Mouse (Mus musculus) kidney, embryonic 15.5 days (tissue): ENCODE results near the gene Rptor. TPM values are rescaled to one million over a fixed set of nuclear protein-coding genes. Genes with fewer than 3 reads are reported as not detected.

Experiments
- ATAC-seq: fragments of 200-750 bp; cut with Nextera tagmentation; replicated peaks from 2 replicates; pipeline ENCODE4 v1.8.0; 2017; ENCODE audit warnings: moderate TSS enrichment; ENCODE audit not compliant: low FRiP score
- H3K27ac ChIP-seq: fragments of 300-500 bp; sonication (generic); 2 replicates; pipeline ENCODE4 v1.5.1; 2015; ENCODE audit warnings: mild to moderate bottlenecking, inconsistent platforms
- H3K27me3 ChIP-seq: fragments of 300-500 bp; sonication (generic); 2 replicates; pipeline ENCODE4 v1.6.1; 2015; ENCODE audit warnings: inconsistent platforms
- H3K36me3 ChIP-seq: fragments of 300-500 bp; sonication (generic); 2 replicates; pipeline ENCODE4 v1.6.1; 2015; ENCODE audit warnings: inconsistent platforms
- H3K4me1 ChIP-seq: fragments of 300-500 bp; sonication (generic); 2 replicates; pipeline ENCODE4 v1.6.1; 2015; ENCODE audit warnings: inconsistent platforms
- H3K4me2 ChIP-seq: fragments of 300-500 bp; sonication (generic); 2 replicates; pipeline ENCODE4 v1.6.1; 2015; ENCODE audit warnings: moderate library complexity, mild to moderate bottlenecking, inconsistent platforms
- H3K4me3 ChIP-seq: fragments of 300-500 bp; sonication (generic); replicated peaks from 2 replicates; pipeline ENCODE4 v1.5.1; 2015; ENCODE audit warnings: mild to moderate bottlenecking, inconsistent platforms
- H3K9ac ChIP-seq: fragments of 300-500 bp; sonication (generic); 2 replicates; pipeline ENCODE4 v1.6.1; 2015; ENCODE audit warnings: mild to moderate bottlenecking, inconsistent platforms
- H3K9me3 ChIP-seq: fragments of 300-500 bp; sonication (generic); replicated peaks from 2 replicates; pipeline ENCODE4 v1.6.1; 2016; ENCODE audit warnings: inconsistent platforms
- WGBS: fragments of 180-500 bp; shearing (Covaris S2); methylation state at CpG from one replicate; pipeline ENCODE4 v1.1.7; 2015; ENCODE audit warnings: mixed read lengths; 5-methylcytosine and 5-hydroxymethylcytosine counted together
- polyA plus RNA-seq: library from polyadenylated mRNA; unstranded; fragments of >200 nt; fragmentation: Nextera tagmentation; extraction: Ambion mirVana; gene quantifications from 2 replicates; pipeline ENCODE4 v1.2.1, GENCODE M21; 2015

Gene Rptor
- polyA plus RNA-seq, 1 experiment from 2014 or later = 13.1 TPM

DNA sequence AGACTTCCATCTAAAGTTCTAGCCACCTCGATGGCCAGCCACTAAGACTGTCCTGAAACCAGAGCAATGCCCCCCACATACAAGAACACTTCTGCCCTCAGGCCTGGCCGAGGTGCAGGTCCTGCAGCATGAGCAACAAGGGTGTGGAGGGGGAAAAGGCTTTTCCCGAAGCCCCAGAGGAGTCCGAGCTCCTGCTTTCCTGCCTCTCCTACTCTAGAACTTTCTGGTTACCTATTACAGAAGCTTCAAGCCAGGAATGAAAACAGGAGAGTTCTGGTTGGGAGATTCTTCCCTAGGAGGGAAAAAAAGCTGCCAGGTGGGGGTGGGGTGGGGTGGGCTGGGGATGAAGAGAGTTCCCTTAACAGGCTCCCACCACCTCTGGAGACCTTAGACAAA is 337.0 kb downstream of the Rptor start:
- Histone ChIP-seq H3K36me3 (no peaks in the 10 kb centered on the region), H3K27me3 (no peaks in the 10 kb centered on the region), H3K27ac (peak overlapping the region; percentile 87), H3K4me3 (no peak overlapping the region), H3K9ac (no peak overlapping the region), H3K9me3 (no peaks in the 10 kb centered on the region), H3K4me1 (peaks cover 84% of the 10 kb centered on the region), H3K4me2 (peak overlapping the region; percentile 35)
- no peak for ATAC-seq
- 51% methylated on average over 4 of the region's 4 CpGs for WGBS

- Histone ChIP-seq H3K4me3 (no peak overlapping the region), H3K4me1 (peaks cover 88% of the 10 kb centered on the region), H3K9me3 (no peaks in the 10 kb centered on the region), H3K27ac (peak overlapping the region; percentile 87), H3K27me3 (no peaks in the 10 kb centered on the region), H3K4me2 (peak overlapping the region; percentile 13), H3K9ac (no peak overlapping the region), H3K36me3 (no peaks in the 10 kb centered on the region)
- ATAC-seq = no peak
- WGBS = 31% methylated on average over 11 of the region's 11 CpGs
Measured at GRCm38 (mm10) chr11:119940142-119940541, 337.4 kb downstream of the Rptor start.

GRCm38 (mm10) chr11:119941794-119942193 is 339.1 kb downstream of the Rptor start:
- no peak for ATAC-seq
- H3K4me2 ChIP-seq = peak overlapping the region; percentile 84
- 8% methylated on average over 8 of the region's 8 CpGs for WGBS
- H3K27ac ChIP-seq = peak overlapping the region; percentile 94
- peak overlapping the region; percentile 82 for H3K4me3 ChIP-seq
- peaks cover 83% of the 10 kb centered on the region for H3K4me1 ChIP-seq
- H3K9me3 ChIP-seq = no peaks in the 10 kb centered on the region
- H3K9ac ChIP-seq = peak overlapping the region; percentile 56
- H3K27me3 ChIP-seq = no peaks in the 10 kb centered on the region
- no peaks in the 10 kb centered on the region for H3K36me3 ChIP-seq

DNA sequence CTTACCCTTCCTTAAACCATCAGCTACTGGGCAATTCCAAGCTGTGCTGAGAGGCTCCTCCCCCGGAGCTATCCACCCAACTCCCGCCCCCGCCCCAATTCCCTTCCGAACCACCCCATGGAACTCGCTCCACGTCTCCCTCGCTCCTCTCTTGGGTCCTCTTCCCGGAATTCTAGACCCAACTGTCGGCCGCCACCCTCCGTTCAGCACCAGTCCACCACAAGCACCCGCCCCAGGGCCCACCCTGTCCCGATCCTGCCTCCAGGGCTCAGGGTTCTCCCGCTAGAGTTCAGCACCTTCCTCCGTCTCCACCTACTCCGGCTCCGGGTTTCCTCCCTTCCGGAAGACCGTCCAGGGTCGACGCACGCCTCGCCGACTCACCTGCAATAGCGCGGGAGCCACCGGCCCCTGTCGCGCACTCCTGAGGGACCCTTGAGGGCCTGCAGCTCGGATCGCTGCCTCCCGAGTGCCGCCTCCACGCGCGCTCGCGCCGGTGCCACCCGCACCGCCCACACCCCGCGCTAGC is 339.6 kb downstream of the Rptor start:
- no peaks in the 10 kb centered on the region for H3K9me3 ChIP-seq
- peak overlapping the region; percentile 84 for H3K4me2 ChIP-seq
- H3K9ac ChIP-seq = peak overlapping the region; percentile 56
- peaks cover 78% of the 10 kb centered on the region for H3K4me1 ChIP-seq
- no peaks in the 10 kb centered on the region for H3K36me3 ChIP-seq
- ATAC-seq = peak; percentile 62
- H3K4me3 ChIP-seq = peak overlapping the region; percentile 82
- H3K27ac ChIP-seq = peak overlapping the region; percentile 94
- H3K27me3 ChIP-seq = no peaks in the 10 kb centered on the region
- WGBS = under 1% methylated on average over 43 of the region's 43 CpGs

DNA sequence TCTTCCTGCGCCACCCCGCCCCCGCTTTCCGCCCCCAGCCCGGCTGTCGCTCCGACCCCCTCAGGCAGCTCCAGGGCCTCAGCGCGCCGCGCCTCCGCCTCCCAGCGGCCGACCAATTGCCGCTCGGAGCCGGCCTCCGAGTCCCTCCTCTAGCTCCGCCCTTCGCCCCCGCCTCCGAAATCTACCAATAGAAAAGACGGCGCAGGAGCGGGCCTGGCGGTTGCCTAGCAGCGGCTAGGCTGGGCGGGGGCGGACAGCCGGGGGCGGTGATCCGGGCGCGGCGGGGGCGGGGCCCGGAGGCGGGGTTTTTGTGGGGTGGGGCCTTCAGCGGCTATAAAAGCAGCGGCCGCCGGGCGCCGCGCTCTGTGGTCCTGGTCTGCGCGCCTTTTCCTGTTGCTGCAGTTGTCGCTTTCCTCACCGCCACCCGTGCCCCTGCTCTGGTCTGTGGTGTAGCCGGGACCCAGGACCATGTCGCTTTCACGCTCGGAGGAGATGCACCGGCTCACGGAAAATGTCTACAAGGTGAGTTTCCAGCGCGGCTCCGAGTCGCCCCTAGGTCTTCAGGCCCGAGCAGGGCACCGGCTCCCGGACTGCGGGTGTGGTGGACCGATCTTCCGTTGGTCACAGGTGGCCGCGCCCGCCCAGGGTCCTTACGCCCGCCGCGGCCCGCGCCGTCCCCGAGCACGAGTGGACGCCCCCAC is 340.2 kb downstream of the Rptor start, which contains the start of gene Baiap2:
Baiap2 (plus strand) TSS at position 37 of the 701 bp plus-strand sequence.
- Histone ChIP-seq H3K36me3 (no peaks in the 10 kb centered on the region), H3K27ac (peak within 1 kb of the TSS; percentile 94), H3K9me3 (no peaks in the 10 kb centered on the region), H3K9ac (peak within 1 kb of the TSS; percentile 69), H3K27me3 (no peaks in the 10 kb centered on the region), H3K4me2 (peak within 1 kb of the TSS; percentile 86), H3K4me1 (peaks cover 78% of the 10 kb centered on the region), H3K4me3 (peak within 1 kb of the TSS; percentile 82)
- WGBS = under 1% methylated on average over 73 of the region's 79 CpGs
- ATAC-seq = peak; percentile 92

- H3K4me1 ChIP-seq = peaks cover 77% of the 10 kb centered on the region
- H3K27me3 ChIP-seq = no peaks in the 10 kb centered on the region
- 2% methylated on average over 32 of the region's 32 CpGs for WGBS
- peak overlapping the region; percentile 86 for H3K4me2 ChIP-seq
- H3K27ac ChIP-seq = peak overlapping the region; percentile 75
- peak; percentile 35 for ATAC-seq
- H3K4me3 ChIP-seq = peak overlapping the region; percentile 82
- no peaks in the 10 kb centered on the region for H3K9me3 ChIP-seq
- H3K36me3 ChIP-seq = no peaks in the 10 kb centered on the region
- H3K9ac ChIP-seq = peak overlapping the region; percentile 69
Measured at GRCm38 (mm10) chr11:119943428-119943988, 340.8 kb downstream of the Rptor start.

DNA sequence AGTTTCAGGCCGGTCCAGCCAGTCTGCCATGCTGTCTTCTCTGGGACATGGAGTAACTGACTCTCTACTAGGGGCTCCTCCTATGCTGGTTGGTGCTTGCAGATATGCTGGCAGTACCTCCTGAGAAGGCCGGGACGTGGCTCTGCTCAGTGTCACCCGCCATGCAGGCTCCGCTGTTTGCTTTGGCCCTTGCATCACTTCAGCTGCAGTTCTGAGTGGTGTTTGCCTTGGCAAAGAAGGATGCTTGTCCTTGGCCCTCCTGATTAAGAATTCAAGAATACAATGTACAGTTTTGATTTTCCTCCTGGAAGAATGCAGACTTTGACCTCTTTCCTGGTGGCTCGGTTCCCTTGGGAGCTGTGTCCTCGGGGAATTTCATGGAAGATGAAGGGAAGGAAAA is 342.6 kb downstream of the Rptor start:
- Histone ChIP-seq H3K27me3 (no peaks in the 10 kb centered on the region), H3K27ac (0 out of 2 replicates have a peak overlapping the region, but pooled peaks have one; percentile 27), H3K4me2 (0 out of 2 replicates have a peak overlapping the region, but pooled peaks have one; percentile 86), H3K9me3 (no peaks in the 10 kb centered on the region), H3K4me1 (peaks cover 59% of the 10 kb centered on the region), H3K9ac (no peak overlapping the region), H3K36me3 (no peaks in the 10 kb centered on the region), H3K4me3 (no peak overlapping the region)
- ATAC-seq = no peak
- WGBS = 73% methylated on average over 7 of the region's 7 CpGs

DNA sequence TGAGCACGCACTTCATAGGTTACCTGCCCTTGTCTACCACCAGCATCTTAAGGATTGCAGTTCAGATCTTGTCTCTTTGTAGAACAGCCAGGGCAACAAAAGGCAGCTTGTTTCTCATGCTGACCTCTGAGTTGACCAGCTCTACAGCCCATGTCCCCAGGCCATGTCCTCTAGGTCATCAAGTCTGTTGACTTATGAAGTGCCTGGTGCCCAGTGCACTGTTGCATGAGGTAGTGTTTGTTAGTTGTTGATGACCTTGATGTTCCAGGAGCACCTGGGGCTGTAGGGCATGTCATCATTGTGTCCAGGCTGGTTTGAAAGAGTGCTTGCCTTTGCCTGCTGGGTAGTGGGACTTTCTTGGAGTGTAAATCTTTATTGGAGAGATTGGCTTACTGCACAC is 344.7 kb downstream of the Rptor start:
- Histone ChIP-seq H3K9me3 (no peaks in the 10 kb centered on the region), H3K4me1 (peaks cover 53% of the 10 kb centered on the region), H3K4me3 (no peak overlapping the region), H3K4me2 (no peak overlapping the region), H3K27ac (no peak overlapping the region), H3K27me3 (no peaks in the 10 kb centered on the region), H3K9ac (no peak overlapping the region), H3K36me3 (no peaks in the 10 kb centered on the region)
- no peak for ATAC-seq
- WGBS = 100% methylated on average over 1 of the region's 1 CpGs

DNA sequence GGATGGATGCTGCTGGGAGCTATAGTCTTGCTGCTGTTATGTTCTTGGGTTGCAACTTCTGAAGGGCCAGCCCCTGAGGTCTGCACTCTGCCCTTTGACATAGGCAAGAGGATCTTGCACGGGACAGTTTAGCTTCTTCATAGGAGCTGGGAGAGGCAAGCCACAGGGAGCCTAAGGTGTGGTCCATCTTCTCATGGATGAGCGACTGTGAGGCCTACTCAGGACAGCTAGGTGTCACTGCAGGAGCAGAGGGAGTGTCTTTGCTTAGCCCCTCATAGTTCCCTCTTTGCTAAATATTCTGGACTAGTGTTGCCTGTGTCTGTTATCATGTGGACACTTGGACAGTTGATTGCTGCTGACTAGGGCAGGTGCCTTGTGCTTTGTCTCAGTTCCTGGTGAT is 345.2 kb downstream of the Rptor start:
- H3K36me3 ChIP-seq = no peaks in the 10 kb centered on the region
- H3K4me2 ChIP-seq = no peak overlapping the region
- no peak overlapping the region for H3K9ac ChIP-seq
- no peak overlapping the region for H3K27ac ChIP-seq
- no peaks in the 10 kb centered on the region for H3K9me3 ChIP-seq
- 38% methylated on average over 2 of the region's 2 CpGs for WGBS
- no peak for ATAC-seq
- peaks cover 58% of the 10 kb centered on the region for H3K4me1 ChIP-seq
- H3K27me3 ChIP-seq = no peaks in the 10 kb centered on the region
- H3K4me3 ChIP-seq = no peak overlapping the region

DNA sequence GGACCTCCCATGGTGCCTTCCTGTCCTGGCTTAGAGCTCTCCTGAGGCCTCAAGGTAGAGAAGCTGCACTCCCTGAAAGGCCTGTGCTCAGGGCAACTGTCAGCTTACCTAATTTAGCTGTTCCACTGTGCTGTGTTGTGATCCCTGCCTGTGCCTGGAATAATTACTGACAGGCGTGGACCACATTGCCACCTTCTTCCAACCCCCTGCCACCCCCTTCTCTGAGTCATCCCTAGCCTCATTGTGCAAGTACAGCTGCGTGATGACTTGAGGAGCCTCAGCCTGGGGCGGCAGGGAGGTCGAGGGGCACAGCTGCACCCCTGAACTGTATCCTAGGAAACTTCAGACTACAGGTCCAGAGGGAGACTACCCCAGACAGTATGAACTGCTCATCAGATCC is 345.6 kb downstream of the Rptor start:
- H3K36me3 ChIP-seq = no peaks in the 10 kb centered on the region
- H3K27me3 ChIP-seq = no peaks in the 10 kb centered on the region
- H3K9ac ChIP-seq = no peak overlapping the region
- ATAC-seq = no peak
- no peak overlapping the region for H3K4me2 ChIP-seq
- WGBS = 69% methylated on average over 4 of the region's 4 CpGs
- H3K4me3 ChIP-seq = no peak overlapping the region
- H3K4me1 ChIP-seq = peaks cover 60% of the 10 kb centered on the region
- H3K9me3 ChIP-seq = no peaks in the 10 kb centered on the region
- H3K27ac ChIP-seq = no peak overlapping the region

DNA sequence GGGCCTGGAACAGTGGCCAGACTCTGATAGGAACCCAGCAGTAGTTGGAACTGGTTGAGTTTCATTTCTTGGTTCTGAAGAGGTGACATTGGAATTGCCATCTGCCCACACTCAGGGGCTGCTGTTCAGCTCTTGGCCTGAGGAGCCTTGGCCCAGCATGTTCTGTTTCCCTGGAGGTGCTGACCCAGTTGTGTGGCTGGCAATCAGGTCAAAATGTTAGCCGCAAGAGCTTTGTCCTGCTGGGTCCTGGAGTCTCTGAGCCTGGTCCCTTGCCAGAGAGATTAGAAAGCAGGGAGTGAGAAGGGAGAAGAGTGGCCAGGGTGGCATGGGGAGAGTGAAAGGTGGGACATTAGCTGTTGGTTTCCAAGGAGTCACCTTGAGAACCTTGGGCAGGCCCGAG is 346.1 kb downstream of the Rptor start:
- H3K27ac ChIP-seq = no peak overlapping the region
- H3K9ac ChIP-seq = no peak overlapping the region
- H3K9me3 ChIP-seq = no peaks in the 10 kb centered on the region
- WGBS = 93% methylated on average over 2 of the region's 2 CpGs
- no peaks in the 10 kb centered on the region for H3K36me3 ChIP-seq
- H3K27me3 ChIP-seq = no peaks in the 10 kb centered on the region
- H3K4me3 ChIP-seq = no peak overlapping the region
- ATAC-seq = no peak
- H3K4me1 ChIP-seq = peaks cover 60% of the 10 kb centered on the region
- no peak overlapping the region for H3K4me2 ChIP-seq
